Mouse (Mus musculus) layer of hippocampus, postnatal 25 days (tissue): ENCODE measurements around the gene Socs7. TPM values are rescaled to one million over a fixed set of nuclear protein-coding genes. Genes with fewer than 3 reads are reported as not detected.
A peak's percentile ranks its signal among the peaks of the same experiment; 100 is the strongest.

Experiments used
- DNase-seq, 2 experiments: peaks; one replicate each; pipeline ENCODE4 v3.0.0; 2022; ENCODE audit warnings: mixed read lengths in 2 of 2, low spot score in 1 of 2; ENCODE audit errors: extremely low spot score in 1 of 2
- total RNA-seq, 2 experiments: library from RNA; stranded (reverse); gene quantifications; 2 replicates each; pipeline ENCODE4 v1.2.3; 2021

Gene Socs7
- total RNA-seq, 2 experiments from 2014 or later = 79.6 to 80.0 TPM

DNA sequence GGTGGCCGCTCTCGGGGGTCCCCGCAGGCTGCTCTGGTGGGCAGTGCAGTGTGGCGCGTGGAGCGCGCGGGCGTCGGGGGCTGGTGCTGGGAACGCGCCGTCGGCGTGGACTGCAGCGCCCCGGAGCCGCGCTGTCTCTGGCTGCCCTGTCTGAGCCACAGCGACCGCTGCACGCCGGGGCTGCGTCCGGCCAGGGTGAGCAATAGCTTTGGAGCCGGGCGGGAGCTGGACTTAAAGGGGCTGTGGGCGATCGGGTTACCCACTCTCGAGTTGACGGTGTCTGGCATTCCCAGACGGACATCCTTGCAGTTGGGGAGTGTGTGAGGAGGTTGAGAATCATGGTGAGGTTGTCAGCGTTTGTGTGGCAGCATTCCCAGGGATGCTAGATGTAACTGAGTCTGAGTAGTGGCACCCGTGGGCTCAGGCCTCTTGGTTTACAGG is 78.1 kb downstream of the Socs7 start:
- DNase-seq = no peak

DNA sequence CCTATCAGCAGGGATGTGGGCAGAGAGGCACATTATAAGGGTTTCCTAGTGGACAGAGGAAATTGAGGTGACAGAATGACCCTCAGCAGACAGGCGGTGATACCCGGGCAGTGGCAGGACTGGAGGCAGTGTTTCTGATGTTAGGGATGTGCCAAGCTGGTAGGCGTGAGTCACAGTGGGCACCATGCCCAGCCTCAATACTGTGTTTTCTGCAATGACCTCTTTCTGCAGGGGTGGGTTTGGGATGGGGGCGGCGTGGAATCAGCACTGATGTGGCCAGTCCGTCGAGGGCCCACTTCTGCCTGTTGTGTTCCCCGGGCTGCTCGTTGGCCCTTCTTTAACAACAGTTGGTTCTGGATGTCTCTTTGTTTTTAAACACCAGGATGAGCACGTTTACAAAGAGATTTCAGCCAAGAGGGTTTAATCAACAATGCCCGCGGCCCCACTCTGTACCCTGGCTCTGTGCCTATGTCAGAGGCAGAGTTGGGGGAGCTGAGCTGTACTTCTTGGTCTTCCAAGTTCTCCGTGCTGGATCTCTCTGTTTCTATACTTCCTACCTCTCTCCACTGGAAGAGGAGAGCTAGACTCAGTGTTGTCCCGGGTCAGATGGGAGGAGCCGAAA is 78.8 kb downstream of the Socs7 start:
- peak in 1 of 2 experiments; percentile 46 for DNase-seq

DNA sequence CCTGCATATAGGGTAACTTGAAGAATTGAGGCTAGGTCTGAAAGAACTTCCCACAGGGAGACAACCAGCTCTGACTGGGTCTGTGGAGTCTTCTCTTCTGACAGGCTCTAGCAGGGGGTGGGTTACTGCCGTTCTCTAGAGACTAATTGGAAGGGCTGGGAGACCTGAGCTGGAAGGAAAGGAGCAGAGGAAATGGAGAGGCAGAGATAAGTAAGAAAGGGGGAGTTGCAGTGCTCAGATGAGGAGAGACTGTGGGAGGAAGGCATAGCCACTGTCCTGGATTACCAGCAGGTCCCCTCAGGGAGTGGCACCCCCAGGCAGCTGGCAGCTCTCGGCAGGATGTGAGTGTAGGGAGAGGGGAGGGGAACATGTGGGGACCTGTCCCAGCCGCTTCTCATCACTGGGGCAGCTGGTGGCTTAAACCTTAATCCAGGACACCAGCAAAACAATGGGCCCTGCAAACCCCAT is 79.3 kb downstream of the Socs7 start:
- DNase-seq = no peak

DNA sequence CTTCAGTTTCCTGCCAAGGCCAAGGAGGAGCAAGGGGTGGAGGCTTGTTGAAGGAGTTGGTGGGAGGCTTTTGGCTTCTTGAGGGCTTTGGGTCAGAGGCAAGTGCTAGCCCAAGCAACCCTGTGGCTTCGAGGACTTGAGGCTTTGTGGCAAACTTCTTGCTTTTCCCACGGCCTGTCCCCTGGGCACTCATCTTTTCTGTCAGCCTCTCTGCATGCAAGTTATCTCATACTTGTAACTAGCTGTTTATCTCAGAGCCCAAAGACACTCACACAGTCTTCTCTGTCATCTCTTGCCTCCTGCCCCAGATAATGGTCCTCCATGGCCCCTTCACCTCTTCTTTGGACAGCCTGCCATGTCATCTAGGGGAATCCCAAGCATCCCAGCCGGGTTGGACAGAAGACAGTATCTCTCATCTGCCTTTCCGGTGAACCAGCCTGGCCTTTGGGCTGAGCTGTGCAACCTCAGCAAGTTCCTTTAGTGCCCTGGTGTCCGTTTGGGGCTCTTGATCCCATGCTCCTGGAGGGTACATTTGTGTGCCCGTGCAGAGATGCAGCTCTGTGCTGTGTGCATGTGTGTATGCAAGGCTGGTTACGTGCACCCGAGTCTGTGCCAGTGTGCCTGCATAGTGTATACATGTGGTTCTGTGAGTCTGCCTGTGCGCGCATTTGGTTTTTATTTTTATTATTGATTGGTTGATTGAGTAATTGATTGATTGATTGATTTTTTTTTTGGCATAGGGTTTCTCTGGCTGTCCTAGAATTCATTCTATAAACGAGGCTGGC is 80.7 kb downstream of the Socs7 start:
- DNase-seq = no peak

DNA sequence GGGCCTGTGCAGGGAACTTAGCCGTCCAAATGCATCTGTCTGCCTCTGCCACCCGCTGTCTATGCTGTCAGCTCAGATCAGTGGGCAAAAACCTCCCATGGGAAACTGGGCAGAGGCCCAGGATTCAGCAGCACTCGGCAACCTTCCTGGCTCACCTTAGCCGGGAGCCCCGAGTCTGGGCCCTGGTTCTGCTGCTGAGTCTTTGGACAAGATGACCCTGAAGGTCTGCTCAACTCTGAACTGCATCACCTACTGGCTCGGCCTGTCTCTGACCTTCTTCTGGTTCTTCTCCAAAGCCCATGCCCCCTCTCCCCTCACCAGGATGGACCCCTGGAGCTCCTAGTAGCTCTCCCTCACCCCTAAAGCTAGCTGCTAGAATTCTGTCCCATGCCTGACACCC is 83.2 kb downstream of the Socs7 start:
- DNase-seq = no peak

DNA sequence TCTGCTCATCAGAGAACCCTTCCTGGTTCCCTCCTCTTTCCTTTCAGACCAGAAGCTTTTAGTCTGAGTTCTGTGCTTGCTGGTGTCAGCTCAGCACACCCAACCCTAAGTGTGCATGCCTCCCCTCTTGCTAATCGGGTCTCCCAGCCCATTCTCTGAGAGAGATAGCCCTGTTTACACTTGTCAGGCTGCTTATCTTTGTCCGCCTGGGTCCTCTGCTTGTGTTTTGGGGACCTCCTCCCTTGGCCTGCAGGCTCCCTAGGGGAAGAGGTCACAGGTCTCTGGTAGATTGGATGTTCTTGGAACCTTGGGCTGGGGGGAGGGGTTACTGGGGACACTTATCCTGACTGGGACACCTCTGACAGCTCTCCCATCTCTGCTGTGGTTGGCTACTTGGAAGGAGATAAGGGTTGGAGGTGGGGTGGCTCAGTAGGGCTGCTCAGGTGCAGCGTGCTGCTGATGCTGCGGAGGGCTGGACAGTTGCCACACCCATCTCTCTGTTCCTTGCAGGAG is 83.7 kb downstream of the Socs7 start:
- no peak for DNase-seq

DNA sequence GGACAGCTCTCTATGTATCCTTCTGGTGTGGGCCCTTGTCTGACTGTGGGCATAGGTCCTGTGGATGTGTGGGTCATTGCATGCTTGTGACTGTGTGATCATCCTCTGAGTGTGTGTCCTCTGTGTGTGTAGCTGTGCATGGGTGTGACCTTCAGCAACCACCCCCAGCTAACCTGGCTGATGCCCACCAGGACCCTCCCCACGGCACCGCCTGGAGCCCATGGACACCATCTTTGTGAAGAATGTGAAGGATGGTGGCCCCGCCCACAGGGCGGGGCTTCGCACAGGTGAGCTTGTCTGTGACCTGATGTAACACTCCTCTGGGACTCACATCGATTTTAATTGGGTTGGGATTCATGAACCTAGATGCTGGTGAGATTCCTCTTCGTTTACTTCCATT is 85.6 kb downstream of the Socs7 start:
- DNase-seq = no peak

Other genes with a start within 250 kb of the Socs7 start
- gene Tbx21, start 247.2 kb upstream of the Socs7 start, total RNA-seq = under 1 TPM in 1 of 2 experiments, not detected in 1; 0.10 TPM
- 10 to 100 TPM; 75.8 to 82.0 TPM for gene Tbkbp1, start 211.1 kb upstream of the Socs7 start, total RNA-seq
- 100 to 1,000 TPM; 123 to 130 TPM for gene Kpnb1, start 174.7 kb upstream of the Socs7 start, total RNA-seq
- 100 to 1,000 TPM; 130 to 144 TPM for gene Npepps, start 81.9 kb upstream of the Socs7 start, total RNA-seq
- gene Mrpl45, start 46.8 kb upstream of the Socs7 start, total RNA-seq = 10 to 100 TPM; 24.1 to 31.3 TPM
- gene Gpr179, start 10.5 kb upstream of the Socs7 start, total RNA-seq = under 1 TPM; 0.15 to 0.16 TPM
- 10 to 100 TPM; 71.4 to 73.5 TPM for gene Arhgap23, start 53.0 kb downstream of the Socs7 start, total RNA-seq
- gene 4933428G20Rik, start 137.8 kb downstream of the Socs7 start, total RNA-seq = under 1 TPM in 1 of 2 experiments, not detected in 1; 0.20 TPM
- gene Srcin1, start 213.6 kb downstream of the Socs7 start, total RNA-seq = 100 to 1,000 TPM; 260 to 270 TPM